Mouse (Mus musculus) cerebellum, adult 2 months (tissue): ENCODE data around the gene Scrn1.

Experiments used
- CTCF ChIP-seq: fragments of 200-500 bp; IDR thresholded peaks from 2 replicates; pipeline ENCODE4 v1.5.1; 2011; ENCODE audit warnings: low read depth, mild to moderate bottlenecking, control low read depth, low read length, moderate library complexity, borderline replicate concordance; ENCODE audit not compliant: insufficient read depth
- POLR2A ChIP-seq: fragments of 200-500 bp; IDR thresholded peaks from 2 replicates; pipeline ENCODE4 v1.6.1; 2011; ENCODE audit warnings: low read length, control low read depth, borderline replicate concordance; ENCODE audit not compliant: insufficient read depth

- TF ChIP-seq CTCF (no peak), POLR2A (no peak)
Observed at GRCm38 (mm10) chr6:54502661-54503115, 63.6 kb downstream of the Scrn1 start.
